Mouse (Mus musculus) cortical plate, adult 2 months (tissue): ENCODE results near the gene Mark4.

Experiments used
- CTCF ChIP-seq: fragments of 200-500 bp; IDR thresholded peaks from 2 replicates; pipeline ENCODE4 v1.5.1; 2011; ENCODE audit warnings: mild to moderate bottlenecking, control low read depth, low read length; ENCODE audit not compliant: insufficient read depth; ENCODE audit errors: extremely low read depth
- POLR2A ChIP-seq: fragments of 200-500 bp; IDR thresholded peaks from 2 replicates; pipeline ENCODE4 v1.6.1; 2011; ENCODE audit warnings: mild to moderate bottlenecking, low read length, control low read depth; ENCODE audit not compliant: insufficient read depth; ENCODE audit errors: extremely low read depth

- no peak for TF ChIP-seq POLR2A
- no peak for TF ChIP-seq CTCF
These were observed 10.9 kb downstream of the Mark4 start for GRCm38 (mm10) chr7:19447689-19448088.
